7 mouse cellular contexts compared by ENCODE assay signal in genomic region chr8:120298601-120299532, GRCm38 (mm10).
DNase-seq lines count a peak whose midpoint lies in the region; ATAC-seq and TF ChIP-seq lines count a peak whose summit lies in the region.

No protein-coding gene starts in this region.

- ATAC-seq in forebrain, embryonic 13.5 days = peak; percentile 54
- peak; percentile 37 for ATAC-seq in limb, embryonic 15.5 days (ENCODE audit: insufficient number of reproducible peaks, low FRiP score, low TSS enrichment, low read depth)
- no peak for ATAC-seq in stomach, postnatal 0 days (ENCODE audit: low FRiP score, low TSS enrichment)

- peak; percentile 49 for DNase-seq in lung, postnatal 10 days
- no peak for DNase-seq in lung, adult 2 months
- DNase-seq in stomach, postnatal 0 days (ENCODE audit: low spot score) = no peak
- no peak for DNase-seq in heart, adult 2 months
- no peak for DNase-seq in layer of hippocampus, postnatal 36 days

- peak overlapping the region; percentile 1; the same call in 1 of the 2 replicates for H3K9ac ChIP-seq in forebrain, embryonic 13.5 days
- 0 out of 2 replicates have a peak overlapping the region, but pooled peaks have one; percentile 10 for H3K9ac ChIP-seq in limb, embryonic 15.5 days
- H3K9ac ChIP-seq in stomach, postnatal 0 days (ENCODE audit: low read length) = no peak overlapping the region
- no peak overlapping the region for H3K9ac ChIP-seq in heart, adult 2 months (ENCODE audit: low read depth, low read length)

- peak overlapping the region; percentile 81 for H3K27ac ChIP-seq in forebrain, embryonic 13.5 days
- H3K27ac ChIP-seq in limb, embryonic 15.5 days = peak overlapping the region; percentile 80
- H3K27ac ChIP-seq in stomach, postnatal 0 days (replicated peaks) = peak overlapping the region; percentile 8; the same call in 1 of the 2 replicates
- H3K27ac ChIP-seq in heart, adult 2 months = no peak overlapping the region

- TF ChIP-seq CTCF in lung, adult 2 months (IDR thresholded peaks at IDR 0.05; ENCODE audit: insufficient read depth, low read length) = no peak
- TF ChIP-seq CTCF in stomach, postnatal 0 days (IDR thresholded peaks at IDR 0.05; ENCODE audit: low read depth) = no peak; the same call in 1 of the 2 replicates
- no peak for TF ChIP-seq CTCF in heart, adult 2 months (IDR thresholded peaks at IDR 0.05)

- no peaks in the 10 kb centered on the region for H3K36me3 ChIP-seq in forebrain, embryonic 13.5 days (ENCODE audit: poor library complexity, severe bottlenecking)
- no peaks in the 10 kb centered on the region for H3K36me3 ChIP-seq in limb, embryonic 15.5 days
- no peaks in the 10 kb centered on the region for H3K36me3 ChIP-seq in stomach, postnatal 0 days (ENCODE audit: control insufficient read depth, insufficient read depth, low read length)
- H3K36me3 ChIP-seq in heart, adult 2 months (ENCODE audit: control insufficient read depth, insufficient read depth, low read length) = no peaks in the 10 kb centered on the region

- H3K79me2 ChIP-seq in heart, adult 2 months (replicated peaks; ENCODE audit: control insufficient read depth, insufficient read depth, low read length) = no peaks in the 10 kb centered on the region

- H3K4me3 ChIP-seq in lung, adult 2 months (replicated peaks; ENCODE audit: extremely low read depth, low read depth, low read length) = no peak overlapping the region
- no peak overlapping the region for H3K4me3 ChIP-seq in forebrain, embryonic 13.5 days
- H3K4me3 ChIP-seq in limb, embryonic 15.5 days = no peak overlapping the region
- no peak overlapping the region for H3K4me3 ChIP-seq in stomach, postnatal 0 days (ENCODE audit: low read depth, low read length)
- H3K4me3 ChIP-seq in heart, adult 2 months = no peak overlapping the region

- 79% methylated on average over 22 of the region's 22 CpGs for WGBS in lung, adult 2 months
- 26% methylated on average over 22 of the region's 22 CpGs for WGBS in forebrain, embryonic 13.5 days
- WGBS in limb, embryonic 15.5 days = 35% methylated on average over 22 of the region's 22 CpGs
- 55% methylated on average over 22 of the region's 22 CpGs for WGBS in stomach, postnatal 0 days
- WGBS in heart, adult 2 months = 82% methylated on average over 22 of the region's 22 CpGs

- no peak for TF ChIP-seq POLR2A in lung, adult 2 months (IDR thresholded peaks at IDR 0.05; ENCODE audit: borderline replicate concordance, extremely low read depth, low read depth, low read length)
- TF ChIP-seq POLR2A in heart, adult 2 months (IDR thresholded peaks at IDR 0.05; ENCODE audit: insufficient read depth, low read depth, low read length) = no peak

- H3K27me3 ChIP-seq in forebrain, embryonic 13.5 days = no peaks in the 10 kb centered on the region
- H3K27me3 ChIP-seq in limb, embryonic 15.5 days = no peaks in the 10 kb centered on the region
- no peaks in the 10 kb centered on the region for H3K27me3 ChIP-seq in stomach, postnatal 0 days (ENCODE audit: control insufficient read depth, insufficient read depth, low read length)
- no peaks in the 10 kb centered on the region for H3K27me3 ChIP-seq in heart, adult 2 months (ENCODE audit: control insufficient read depth, insufficient read depth, low read length)

- no peaks in the 10 kb centered on the region for H3K9me3 ChIP-seq in forebrain, embryonic 13.5 days (replicated peaks)
- H3K9me3 ChIP-seq in limb, embryonic 15.5 days = no peaks in the 10 kb centered on the region
- H3K9me3 ChIP-seq in stomach, postnatal 0 days (ENCODE audit: control insufficient read depth, low read length) = no peaks in the 10 kb centered on the region

- H3K4me2 ChIP-seq in forebrain, embryonic 13.5 days = peak overlapping the region; percentile 29
- 0 out of 2 replicates have a peak overlapping the region, but pooled peaks have one; percentile 7 for H3K4me2 ChIP-seq in limb, embryonic 15.5 days
- H3K4me2 ChIP-seq in stomach, postnatal 0 days (replicated peaks; ENCODE audit: low read depth) = no peak overlapping the region

- intact Hi-C loops in heart, adult 2 months (cut with DNase I) = no loop called here

- H3K4me1 ChIP-seq in lung, adult 2 months (ENCODE audit: control insufficient read depth, insufficient read depth, low read length) = peaks cover 7% of the 10 kb centered on the region; the same call in 1 of the 2 replicates
- H3K4me1 ChIP-seq in forebrain, embryonic 13.5 days = peaks cover 87% of the 10 kb centered on the region
- peaks cover 79% of the 10 kb centered on the region for H3K4me1 ChIP-seq in limb, embryonic 15.5 days
- H3K4me1 ChIP-seq in stomach, postnatal 0 days (replicated peaks; ENCODE audit: control insufficient read depth, insufficient read depth) = peaks cover 5% of the 10 kb centered on the region
- H3K4me1 ChIP-seq in heart, adult 2 months (ENCODE audit: control insufficient read depth, insufficient read depth, low read length) = peaks cover 5% of the 10 kb centered on the region

- no peak for TF ChIP-seq EP300 in stomach, postnatal 0 days (optimal IDR thresholded peaks at IDR 0.05)
- TF ChIP-seq EP300 in heart, adult 2 months (IDR thresholded peaks at IDR 0.05; ENCODE audit: insufficient read depth, low read depth, low read length) = no peak

Comparison
In these comparisons a context has a peak if more than half of its experiments do, and no peak if none do; other contexts are left out.
1. H3K9ac ChIP-seq: peak in forebrain, embryonic 13.5 days (single experiment) and limb, embryonic 15.5 days (single experiment); none in stomach, postnatal 0 days (single experiment) and heart, adult 2 months (single experiment).